Mouse (Mus musculus) ES-E14 (cell line): ENCODE results near the gene Lyrm7.

Experiments used
- HCFC1 ChIP-seq: IDR thresholded peaks from 2 replicates; pipeline ENCODE4 v1.6.1; 2012; ENCODE audit warnings: low read length, inconsistent platforms, borderline replicate concordance; ENCODE audit not compliant: insufficient read depth
- ZNF384 ChIP-seq: IDR thresholded peaks from 2 replicates; pipeline ENCODE4 v1.6.1; 2012; ENCODE audit warnings: low read depth, low read length, inconsistent platforms

GRCm38 (mm10) chr11:54801791-54802558 is 58.7 kb downstream of the Lyrm7 start:
- TF ChIP-seq ZNF384 (no peak), HCFC1 (no peak)
